Mouse (Mus musculus): ENCODE data around the gene Rasl10b.
A peak's percentile ranks its signal among the peaks of the same experiment; 100 is the strongest.

Gene Rasl10b

GRCm38 (mm10) chr11:83409087-83409754, at the start of gene Rasl10b:
TSS of gene Rasl10b (plus strand) at chr11:83409137.
- peak; percentile 74 for DNase-seq

GRCm38 (mm10) chr11:83364656-83365055, 44.3 kb upstream of the Rasl10b start:
- DNase-seq, result no peak

- no peak for DNase-seq
Measured at GRCm38 (mm10) chr11:83371267-83371666, 37.7 kb upstream of the Rasl10b start.

- no peak for DNase-seq
Measured at GRCm38 (mm10) chr11:83379745-83380341, 29.1 kb upstream of the Rasl10b start.

- DNase-seq, result peak; percentile 7
Measured at GRCm38 (mm10) chr11:83382876-83383531, 25.9 kb upstream of the Rasl10b start.

GRCm38 (mm10) chr11:83383532-83383887, 25.4 kb upstream of the Rasl10b start:
- DNase-seq, result no peak

- DNase-seq, result no peak
Measured at GRCm38 (mm10) chr11:83393062-83393461, 15.9 kb upstream of the Rasl10b start.

GRCm38 (mm10) chr11:83394802-83395439, 14.0 kb upstream of the Rasl10b start:
- peak; percentile 47 for DNase-seq

- DNase-seq, result no peak
Measured at GRCm38 (mm10) chr11:83397626-83398025, 11.3 kb upstream of the Rasl10b start.

- no peak for DNase-seq
Measured at GRCm38 (mm10) chr11:83398724-83399123, 10.2 kb upstream of the Rasl10b start.

GRCm38 (mm10) chr11:83403787-83404186, 5.2 kb upstream of the Rasl10b start:
- DNase-seq, result no peak

GRCm38 (mm10) chr11:83406391-83406790, 2.5 kb upstream of the Rasl10b start:
- DNase-seq, result no peak

GRCm38 (mm10) chr11:83408242-83408641, 695 bp upstream of the Rasl10b start:
- no peak for DNase-seq

GRCm38 (mm10) chr11:83409792-83410291, 905 bp downstream of the Rasl10b start:
- peak; percentile 47 for DNase-seq

GRCm38 (mm10) chr11:83410510-83410909, 1.6 kb downstream of the Rasl10b start:
- no peak for DNase-seq

GRCm38 (mm10) chr11:83417080-83417479, 8.1 kb downstream of the Rasl10b start:
- DNase-seq, result peak; percentile 78

GRCm38 (mm10) chr11:83417708-83418107, 8.8 kb downstream of the Rasl10b start:
- DNase-seq, result no peak

GRCm38 (mm10) chr11:83418566-83418965, 9.6 kb downstream of the Rasl10b start:
- DNase-seq, result peak; percentile 69

- peak; percentile 46 for DNase-seq
Measured at GRCm38 (mm10) chr11:83420338-83420737, 11.4 kb downstream of the Rasl10b start.

- DNase-seq, result peak; percentile 88
Measured at GRCm38 (mm10) chr11:83421305-83421704, 12.4 kb downstream of the Rasl10b start.

GRCm38 (mm10) chr11:83424681-83425080, 15.7 kb downstream of the Rasl10b start:
- peak; percentile 84 for DNase-seq

GRCm38 (mm10) chr11:83426964-83427363, 18.0 kb downstream of the Rasl10b start:
- DNase-seq, result no peak

- no peak for DNase-seq
Measured at GRCm38 (mm10) chr11:83429355-83429754, 20.4 kb downstream of the Rasl10b start, which contains the start of gene Gas2l2. TSS of gene Gas2l2 (minus strand) at chr11:83429455.
